Comparison of ENCODE assay signal across 16 mouse cellular contexts in the genomic region with DNA sequence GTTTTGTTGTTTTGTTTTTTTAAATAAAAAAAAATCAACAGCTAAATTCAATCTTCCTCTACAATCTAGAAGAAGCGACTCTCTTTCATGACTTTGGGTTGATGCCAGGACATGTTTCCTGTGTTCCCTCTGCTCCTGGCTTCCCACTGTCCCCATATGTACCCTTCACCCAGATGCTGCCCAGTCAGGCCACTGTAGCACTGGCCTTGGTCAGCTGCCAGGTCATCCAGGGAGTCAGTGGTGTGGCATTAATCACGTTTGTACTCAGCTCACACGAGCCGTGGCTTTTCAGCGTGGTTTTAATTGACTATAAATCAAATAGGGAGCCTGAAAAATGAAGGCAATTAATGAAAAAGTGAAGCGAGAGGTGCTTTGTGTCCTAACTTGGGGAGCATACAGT.
DNase-seq lines count a peak whose midpoint lies in the region; ATAC-seq and TF ChIP-seq lines count a peak whose summit lies in the region.
"Had no signal": no experiment of that assay in that cellular context is flagged by ENCODE, and none has a peak within 500 bp of the region (broad histone marks: within the 10 kb centered on the region; RNA-seq: fewer than 3 reads in every experiment).

No protein-coding gene starts in this region.

- no peak overlapping the region for H3K4me2 ChIP-seq in lung, embryonic 14.5 days
- H3K4me2 ChIP-seq in midbrain, embryonic 13.5 days (replicated peaks) = no peak overlapping the region

- no peak overlapping the region for H3K9ac ChIP-seq in lung, embryonic 14.5 days
- no peak overlapping the region for H3K9ac ChIP-seq in midbrain, embryonic 13.5 days (replicated peaks)
- H3K9ac ChIP-seq: liver, embryonic 14.5 days had no signal

- H3K9me3 ChIP-seq in lung, embryonic 14.5 days (ENCODE audit: low read depth, low read length) = no peaks in the 10 kb centered on the region
- no peaks in the 10 kb centered on the region for H3K9me3 ChIP-seq in midbrain, embryonic 13.5 days
- H3K9me3 ChIP-seq: embryonic facial prominence, embryonic 10.5 days; limb, embryonic 10.5 days; midbrain, embryonic 10.5 days had no signal

- intact Hi-C loops in heart, postnatal 25 days (cut with DNase I) = no loop called here

- H3K4me1 ChIP-seq in lung, embryonic 14.5 days (ENCODE audit: insufficient read depth) = peaks cover 3% of the 10 kb centered on the region
- H3K4me1 ChIP-seq in midbrain, embryonic 13.5 days (replicated peaks) = peaks cover 10% of the 10 kb centered on the region
- H3K4me1 ChIP-seq: embryonic facial prominence, embryonic 10.5 days had no signal

- no peak for ATAC-seq in lung, embryonic 14.5 days (ENCODE audit: insufficient read depth)
- ATAC-seq in midbrain, embryonic 13.5 days = no peak

- H3K4me3 ChIP-seq in lung, embryonic 14.5 days (ENCODE audit: low read depth, low read length) = no peak overlapping the region
- H3K4me3 ChIP-seq in midbrain, embryonic 13.5 days (replicated peaks) = no peak overlapping the region
- H3K4me3 ChIP-seq: embryonic facial prominence, embryonic 10.5 days; limb, embryonic 10.5 days; midbrain, embryonic 10.5 days had no signal

- no peak for TF ChIP-seq CTCF in lung, embryonic 14.5 days (IDR thresholded peaks at IDR 0.05; ENCODE audit: low read depth)

- WGBS in lung, embryonic 14.5 days = 39% methylated on average over 6 of the region's 6 CpGs
- 57% methylated on average over 6 of the region's 6 CpGs for WGBS in midbrain, embryonic 13.5 days

- H3K36me3 ChIP-seq in lung, embryonic 14.5 days (ENCODE audit: insufficient read depth) = no peaks in the 10 kb centered on the region
- no peaks in the 10 kb centered on the region for H3K36me3 ChIP-seq in midbrain, embryonic 13.5 days
- H3K36me3 ChIP-seq: embryonic facial prominence, embryonic 10.5 days; limb, embryonic 10.5 days; midbrain, embryonic 10.5 days had no signal

- no peaks in the 10 kb centered on the region for H3K27me3 ChIP-seq in lung, embryonic 14.5 days (ENCODE audit: insufficient read depth, low read length)
- no peaks in the 10 kb centered on the region for H3K27me3 ChIP-seq in midbrain, embryonic 13.5 days

- peak; percentile 88 for DNase-seq in heart, adult 11 months
- DNase-seq in heart, postnatal 25 days (ENCODE audit: low spot score) = no peak
- peak; percentile 28 for DNase-seq in lung, embryonic 14.5 days
- no peak for DNase-seq in lung, adult 18-20 months
- peak; percentile 48 for DNase-seq in adrenal gland, adult 2 months
- DNase-seq in kidney, postnatal 10 days = peak; percentile 51
- DNase-seq in ovary, postnatal 10 days (ENCODE audit: low spot score) = no peak
- DNase-seq: cerebellum, adult 11-12 months; layer of hippocampus, adult 9-11 months; spleen, adult 18-20 months; thymus, postnatal 4 days had no signal

- no peak overlapping the region for H3K27ac ChIP-seq in lung, embryonic 14.5 days (ENCODE audit: low read depth)
- H3K27ac ChIP-seq in midbrain, embryonic 13.5 days = no peak overlapping the region
- H3K27ac ChIP-seq: embryonic facial prominence, embryonic 10.5 days; limb, embryonic 10.5 days; liver, embryonic 14.5 days; midbrain, embryonic 10.5 days had no signal

Comparison
In these comparisons a context has a peak if more than half of its experiments do, and no peak if none do; other contexts are left out.
1. DNase-seq: peak in heart, adult 11 months (single experiment), lung, embryonic 14.5 days (single experiment), adrenal gland, adult 2 months (single experiment) and kidney, postnatal 10 days (single experiment); none in heart, postnatal 25 days (single experiment), lung, adult 18-20 months (0 of 2) and ovary, postnatal 10 days (single experiment).